Mouse (Mus musculus): ENCODE data around the gene Plekha3.

Gene Plekha3

DNA sequence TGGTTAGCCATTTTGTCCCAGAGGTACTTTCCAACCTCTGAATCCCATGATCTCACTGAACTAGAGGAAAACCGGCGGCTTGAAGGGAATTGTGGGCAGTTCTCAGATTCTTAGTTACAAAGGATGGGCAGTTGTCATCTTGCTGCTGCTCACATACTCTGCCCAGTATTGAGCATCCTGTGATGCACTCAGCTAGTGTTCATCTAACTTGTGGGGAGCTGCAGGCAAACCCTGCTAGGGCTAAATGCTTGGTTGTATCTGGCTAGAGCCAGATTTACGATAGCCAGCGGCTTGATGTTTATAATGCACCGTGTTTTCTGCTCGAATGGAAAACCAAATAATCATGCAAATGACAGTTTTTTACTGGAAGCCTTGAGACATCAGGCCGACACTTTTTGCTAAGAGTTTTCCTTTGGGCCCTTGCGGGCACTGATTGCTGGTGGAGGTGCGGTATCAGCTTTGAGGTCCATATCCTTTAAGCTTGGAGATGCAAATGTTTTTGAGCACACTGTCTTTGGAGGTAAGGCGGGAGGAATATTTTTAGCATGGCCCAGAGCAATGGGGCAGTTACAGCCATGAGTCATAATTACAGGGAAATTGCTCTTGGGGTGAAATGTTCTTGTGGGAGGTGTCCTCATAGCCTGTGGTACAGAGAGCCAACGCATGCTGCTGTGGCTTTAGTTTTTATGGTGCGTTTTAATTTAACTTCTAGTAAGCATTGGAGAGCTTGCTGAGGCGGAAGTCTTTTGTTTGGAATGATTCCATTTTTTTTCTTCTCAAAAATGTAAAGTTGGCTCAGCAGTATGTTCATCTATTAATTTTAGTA is 1.5 kb downstream of the Plekha3 start:
- no peak for DNase-seq (ENCODE audit: low spot score in 2 of 2)

DNA sequence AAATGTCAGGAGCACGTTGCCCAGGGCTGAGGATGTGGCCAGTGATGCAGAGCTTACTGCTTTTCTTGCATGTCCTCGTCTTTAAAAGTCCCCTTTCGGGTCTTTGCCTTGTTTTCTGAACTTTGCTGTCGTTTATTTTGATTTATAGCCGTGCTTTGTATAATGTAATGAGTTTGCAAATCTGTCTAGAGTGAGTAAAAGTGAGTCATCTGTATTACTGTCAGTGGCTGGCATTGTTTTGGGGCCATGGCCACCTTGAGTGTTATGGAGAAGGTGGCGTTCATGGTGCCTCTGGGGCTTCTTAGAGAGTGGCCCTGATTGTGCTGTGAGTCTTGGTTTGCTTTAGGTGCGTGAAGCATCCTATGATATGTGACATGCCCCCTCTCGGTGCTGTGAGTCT is 7.2 kb downstream of the Plekha3 start:
- DNase-seq (ENCODE audit: low spot score in 2 of 2), result no peak

DNA sequence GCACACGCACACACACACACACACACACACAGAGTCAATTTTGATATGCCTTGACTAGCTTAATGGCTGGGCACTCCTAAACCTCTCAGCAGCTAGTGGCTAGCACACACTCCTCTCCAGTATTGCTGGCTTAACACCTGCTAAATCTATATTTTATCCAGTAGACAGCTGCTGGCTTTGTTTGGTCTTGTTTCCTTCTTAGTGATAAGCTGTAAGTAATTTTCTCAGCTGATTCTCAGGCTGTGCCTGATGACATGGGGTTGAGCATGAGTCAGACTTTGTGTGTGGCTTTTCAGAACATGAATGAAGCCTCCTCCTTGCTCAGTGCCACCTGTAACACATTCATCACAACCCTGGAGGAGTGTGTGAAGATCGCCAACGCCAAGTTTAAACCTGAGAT is 11.9 kb downstream of the Plekha3 start:
- DNase-seq (ENCODE audit: low spot score in 2 of 2), result no peak

DNA sequence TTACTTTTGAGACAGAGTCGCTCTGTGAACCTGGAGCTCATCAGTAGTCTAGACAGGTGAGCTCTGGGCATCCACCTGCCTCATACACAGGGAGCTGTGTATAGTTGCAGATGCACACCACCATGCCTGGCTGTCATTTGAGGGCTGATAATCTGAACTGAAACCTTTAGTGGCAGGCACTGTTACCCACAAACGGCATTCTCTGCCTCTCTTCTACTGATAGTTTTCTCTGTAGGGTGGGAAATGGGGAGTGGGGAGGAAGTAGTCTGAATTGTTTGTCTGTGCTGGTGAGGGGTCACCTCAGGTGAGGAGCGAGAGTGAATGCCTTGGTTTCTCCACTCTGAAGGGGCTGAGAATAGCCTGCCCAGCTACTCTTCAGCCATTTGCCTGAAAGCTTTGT is 12.5 kb downstream of the Plekha3 start:
- DNase-seq (ENCODE audit: low spot score in 2 of 2), result no peak

DNA sequence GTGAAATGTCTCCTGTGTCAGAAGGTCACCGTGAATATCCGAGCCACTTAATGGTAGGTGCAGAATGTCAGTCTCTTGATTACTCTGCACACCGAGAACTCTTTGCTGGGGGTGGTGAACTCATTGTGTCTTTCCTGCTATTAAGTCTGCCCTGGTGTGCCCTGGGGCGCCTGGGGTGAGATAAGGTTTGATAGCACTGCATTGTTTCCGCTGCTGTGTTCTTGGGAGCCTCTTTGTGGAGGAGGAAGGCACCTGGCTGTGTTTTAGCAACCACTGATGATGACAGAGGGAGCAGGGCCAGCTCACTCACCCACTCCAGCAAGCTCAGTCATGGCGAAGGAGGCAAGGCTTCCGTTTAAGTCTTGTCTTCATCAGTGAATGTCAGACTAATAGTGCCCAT is 13.1 kb downstream of the Plekha3 start:
- no peak for DNase-seq (ENCODE audit: low spot score in 2 of 2)

DNA sequence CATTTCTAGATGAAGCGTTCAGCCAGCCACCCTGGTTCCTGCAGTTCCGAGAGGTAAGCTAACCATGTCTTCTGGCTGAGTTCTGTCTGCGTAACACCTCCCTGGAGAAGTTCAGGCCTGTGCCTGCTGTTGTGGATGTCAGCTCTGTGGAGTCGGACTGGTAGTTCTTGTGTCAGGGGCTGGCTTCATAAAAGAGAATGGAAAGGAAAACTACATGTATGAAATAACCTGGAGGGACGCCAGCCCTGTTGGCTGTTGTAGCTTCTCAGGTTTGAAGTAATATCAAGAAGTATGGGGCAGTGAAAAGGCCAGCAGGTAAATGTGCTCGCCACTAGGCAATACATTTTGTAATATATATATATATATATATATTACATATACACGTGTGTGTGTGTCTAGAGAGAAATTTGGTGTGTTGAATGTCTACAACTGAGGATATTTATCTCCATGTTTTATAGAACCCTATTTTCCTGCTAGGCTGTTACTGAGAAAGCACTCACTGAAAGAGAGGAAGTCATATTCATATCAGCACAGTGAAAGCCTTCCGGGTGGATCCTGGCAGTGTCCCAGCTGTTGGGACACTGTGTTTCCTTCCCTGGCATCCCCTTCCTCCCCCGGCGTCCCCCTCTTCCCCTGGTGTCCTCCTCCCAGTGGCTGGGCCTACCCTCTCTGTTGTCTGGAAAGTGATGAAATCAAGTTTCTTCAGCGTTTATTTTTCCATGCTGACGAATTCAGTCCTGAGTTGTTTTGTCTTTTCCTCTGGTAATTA is 15.5 kb downstream of the Plekha3 start:
- no peak for DNase-seq (ENCODE audit: low spot score in 2 of 2)

DNA sequence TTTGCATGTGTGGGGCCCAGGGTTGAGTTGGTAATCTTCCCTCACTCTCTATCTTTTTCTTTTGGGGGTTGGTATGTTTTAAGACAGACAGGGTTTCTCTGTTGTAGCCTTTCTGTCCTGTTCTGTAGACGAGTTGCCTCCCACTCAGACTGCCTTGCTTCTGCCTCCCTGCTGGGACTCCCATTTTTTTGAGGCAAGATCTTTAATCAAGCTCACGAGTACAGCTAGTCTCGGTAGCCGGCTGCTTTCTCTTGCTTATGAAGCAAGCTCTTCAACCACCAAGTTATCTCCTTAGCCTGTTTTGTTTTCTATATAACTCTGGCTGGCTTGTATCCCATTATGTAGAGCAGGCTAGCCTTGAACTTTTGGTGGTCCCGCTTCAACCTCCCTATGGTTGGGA is 18.7 kb downstream of the Plekha3 start:
- DNase-seq (ENCODE audit: low spot score in 2 of 2), result no peak

DNA sequence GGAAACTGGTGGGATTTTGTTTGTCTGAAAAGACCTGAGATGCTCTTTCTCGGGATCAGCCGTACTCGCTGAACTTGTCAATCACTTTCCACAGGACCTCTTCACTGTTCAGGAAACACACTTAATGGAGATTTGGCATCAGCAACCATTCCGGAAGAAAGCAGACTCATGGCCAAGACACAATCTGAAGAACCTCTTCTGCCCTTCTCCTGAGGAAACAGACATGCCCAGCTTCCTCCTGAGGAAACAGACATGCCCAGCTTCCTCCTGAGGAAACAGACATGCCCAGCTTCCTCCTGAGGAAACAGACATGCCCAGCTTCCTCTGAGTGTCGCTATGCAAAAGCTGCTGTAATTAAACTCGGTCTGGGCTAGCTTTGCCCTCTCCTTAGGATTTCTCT is 20.2 kb downstream of the Plekha3 start:
- DNase-seq (ENCODE audit: low spot score in 2 of 2), result no peak

DNA sequence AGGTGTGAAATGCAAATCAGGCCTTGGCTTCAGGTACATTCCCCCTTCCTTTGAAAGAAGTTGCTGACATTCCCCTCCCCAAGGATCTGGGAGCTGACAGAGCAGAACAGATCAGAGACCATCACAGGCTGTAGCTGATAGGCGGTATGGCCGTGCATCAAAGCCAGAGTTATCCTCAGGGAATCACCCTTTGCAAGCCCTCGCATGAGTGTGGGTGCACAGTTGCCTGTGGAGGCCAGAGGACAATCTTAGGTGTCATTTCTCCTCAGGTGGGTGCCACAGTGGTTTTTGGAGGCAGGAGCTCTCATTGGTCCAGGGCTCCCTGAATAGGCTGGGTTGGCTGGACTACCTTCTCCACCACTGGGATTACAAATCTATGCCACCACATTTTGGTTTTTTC is 27.1 kb downstream of the Plekha3 start:
- DNase-seq (ENCODE audit: low spot score in 2 of 2), result no peak

DNA sequence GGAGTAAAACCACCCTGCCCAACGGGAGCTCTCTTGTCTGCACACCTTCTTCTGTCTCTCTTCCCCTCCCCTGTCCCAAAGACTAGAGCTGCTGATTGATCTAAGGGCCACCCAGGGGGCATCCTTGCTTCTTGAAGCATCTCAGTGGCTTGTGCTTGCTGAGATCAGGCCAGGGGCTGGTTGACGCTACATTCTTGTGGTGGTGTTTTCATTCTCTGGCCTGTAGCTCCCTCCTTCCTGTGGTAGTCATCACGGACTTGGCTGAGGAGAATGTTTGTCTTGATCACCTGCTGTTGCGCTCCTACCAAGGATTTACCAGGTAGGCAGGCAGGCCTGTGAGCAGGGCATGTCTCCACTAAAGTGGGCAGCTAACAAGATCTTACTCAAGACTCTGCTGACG is 27.7 kb downstream of the Plekha3 start:
- DNase-seq (ENCODE audit: low spot score in 2 of 2), result no peak

DNA sequence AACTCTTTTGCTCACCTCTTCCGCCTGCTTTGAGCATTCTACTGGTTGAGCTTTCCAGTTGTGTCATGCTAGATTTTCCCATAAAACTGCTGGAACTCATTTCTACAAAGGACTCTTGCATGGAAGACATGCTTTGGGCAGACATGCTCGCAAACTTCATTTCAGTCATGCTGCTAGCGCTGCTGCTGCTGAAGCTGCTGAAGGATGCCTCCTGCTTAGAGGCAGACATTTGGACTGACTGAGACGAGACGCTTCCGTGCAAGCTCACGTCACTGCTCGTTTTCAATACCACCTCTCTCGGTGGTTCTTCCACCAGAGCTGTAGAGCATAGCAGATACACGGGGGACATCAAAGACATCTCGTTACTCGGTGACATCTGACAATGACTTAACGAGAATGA is 30.6 kb downstream of the Plekha3 start:
- DNase-seq (ENCODE audit: low spot score in 2 of 2), result no peak

DNA sequence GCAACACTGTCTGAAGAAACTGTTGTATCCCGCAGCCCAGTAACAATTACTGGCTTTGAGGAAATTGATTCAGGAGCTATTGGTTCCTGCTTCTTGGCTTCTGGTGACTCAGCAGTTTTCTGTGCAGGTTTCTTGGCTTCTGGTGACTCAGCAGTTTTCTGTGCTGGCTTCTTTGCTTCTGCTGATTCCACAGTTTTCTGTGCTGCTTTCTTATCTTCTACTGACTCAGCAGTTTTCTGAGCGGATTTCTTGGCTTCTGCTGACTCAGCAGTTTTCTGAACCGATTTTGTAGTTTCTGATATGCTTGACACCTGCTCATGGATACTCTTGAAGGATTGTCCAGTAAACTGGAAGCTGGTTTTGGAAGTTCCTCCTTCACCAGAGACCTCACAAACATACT is 33.4 kb downstream of the Plekha3 start:
- DNase-seq (ENCODE audit: low spot score in 2 of 2), result no peak

DNA sequence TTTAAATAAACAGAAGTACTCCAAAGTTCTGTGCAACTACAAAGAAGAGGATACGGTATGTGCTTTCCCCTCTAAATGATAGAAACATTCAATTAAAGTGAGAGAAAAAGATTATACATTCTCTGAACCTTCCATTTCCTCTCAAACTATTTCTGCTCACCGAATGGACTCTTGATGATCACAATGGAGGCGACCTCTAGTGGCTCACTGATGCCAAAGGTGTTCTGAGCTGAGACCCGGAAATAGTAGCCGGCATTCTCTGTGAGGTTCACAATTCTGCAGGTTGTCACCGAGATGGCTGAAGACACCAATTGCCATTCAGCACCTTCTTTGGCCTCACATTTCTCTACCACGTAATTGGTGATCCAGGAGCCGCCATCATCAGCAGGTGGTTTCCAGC is 39.9 kb downstream of the Plekha3 start:
- no peak for DNase-seq (ENCODE audit: low spot score in 2 of 2)

DNA sequence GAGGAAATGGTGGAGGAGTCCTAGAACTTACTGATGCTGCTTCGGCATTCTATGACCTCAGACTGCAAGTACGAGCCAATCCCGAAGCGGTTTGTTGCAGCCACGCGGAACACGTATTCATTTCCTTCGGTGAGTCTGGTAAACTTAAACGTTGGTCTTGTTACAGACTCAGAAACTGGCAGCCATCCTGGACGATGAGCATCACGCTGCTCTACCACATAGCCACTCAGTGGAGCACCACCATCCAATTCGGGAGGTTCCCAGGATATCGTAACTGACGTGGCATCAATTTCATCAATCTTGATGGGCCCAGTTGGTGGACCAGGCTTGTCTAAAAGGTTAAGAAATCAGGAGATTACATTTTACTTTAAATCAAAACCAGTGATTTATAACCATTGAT is 44.6 kb downstream of the Plekha3 start:
- no peak for DNase-seq (ENCODE audit: low spot score in 2 of 2)
